Mouse (Mus musculus) lung, postnatal 0 days (tissue): Measurements from ENCODE around the gene Susd1. TPM values are rescaled to one million over a fixed set of nuclear protein-coding genes. Genes with fewer than 3 reads are reported as not detected.

Experiments used
- ATAC-seq: fragments of 200-750 bp; cut with Nextera tagmentation; 2 replicates; pipeline ENCODE4 v1.8.0; 2017; ENCODE audit warnings: moderate library complexity
- DNase-seq: peaks from one replicate; pipeline ENCODE4 v3.0.0-alpha.2; 2016; ENCODE audit warnings: low spot score
- H3K27ac ChIP-seq: fragments of 300-500 bp; sonication (generic); 2 replicates; pipeline ENCODE4 v1.5.1; 2014; ENCODE audit warnings: antibody characterized with exemption, mild to moderate bottlenecking, low read length, mixed read lengths
- H3K27me3 ChIP-seq: fragments of 300-500 bp; sonication (generic); replicated peaks from 2 replicates; pipeline ENCODE4 v1.6.1; 2014; ENCODE audit warnings: low read length, mixed read lengths; ENCODE audit not compliant: insufficient read depth
- H3K36me3 ChIP-seq: fragments of 300-500 bp; sonication (generic); 2 replicates; pipeline ENCODE4 v1.6.1; 2014; ENCODE audit warnings: low read length, mixed read lengths; ENCODE audit not compliant: insufficient read depth
- H3K4me1 ChIP-seq: fragments of 300-500 bp; sonication (generic); 2 replicates; pipeline ENCODE4 v1.6.1; 2014; ENCODE audit warnings: antibody characterized with exemption, low read depth, low read length, mixed read lengths; ENCODE audit not compliant: insufficient read depth
- H3K4me2 ChIP-seq: fragments of 300-500 bp; sonication (generic); replicated peaks from 2 replicates; pipeline ENCODE4 v1.6.1; 2014; ENCODE audit warnings: low read depth, mild to moderate bottlenecking, low read length, moderate library complexity, mixed read lengths
- H3K4me3 ChIP-seq: fragments of 300-500 bp; sonication (generic); 2 replicates; pipeline ENCODE4 v1.5.1; 2014; ENCODE audit warnings: low read depth, low read length
- H3K9ac ChIP-seq: fragments of 300-500 bp; sonication (generic); replicated peaks from 2 replicates; pipeline ENCODE4 v1.6.1; 2014; ENCODE audit warnings: low read depth, mild to moderate bottlenecking
- H3K9me3 ChIP-seq: fragments of 300-500 bp; sonication (generic); 2 replicates; pipeline ENCODE4 v1.6.1; 2016; ENCODE audit warnings: low read length, mixed read lengths
- CTCF ChIP-seq: IDR thresholded peaks from 2 replicates; pipeline ENCODE4 v1.5.1; 2016; ENCODE audit warnings: antibody characterized with exemption, mild to moderate bottlenecking
- EP300 ChIP-seq: IDR thresholded peaks from 2 replicates; pipeline ENCODE4 v1.6.1; 2016; ENCODE audit warnings: antibody characterized with exemption, mild to moderate bottlenecking, control low read depth
- WGBS: fragments of 180-500 bp; shearing (Covaris S2); extraction: QIAGEN DNeasy Blood & Tissue Kit; methylation state at CpG from one replicate; pipeline ENCODE4 v1.1.7; 2014; 5-methylcytosine and 5-hydroxymethylcytosine counted together
- polyA plus RNA-seq: library from polyadenylated mRNA; unstranded; fragments of >200 nt; fragmentation: Nextera tagmentation; extraction: Ambion mirVana; gene quantifications from 2 replicates; pipeline ENCODE4 v1.2.1, GENCODE M21; 2015

The Susd1 gene
- polyA plus RNA-seq, 1 experiment from 2014 or later: 1.6 TPM

GRCm38 (mm10) chr4:59388447-59389030 is 49.9 kb downstream of the Susd1 start:
- DNase-seq (peak; percentile 38), ATAC-seq (no peak; the same call in 1 of the 2 replicates)
- no peak overlapping the region for H3K9ac ChIP-seq
- H3K4me2 ChIP-seq: peak overlapping the region; percentile 20; the same call in 1 of the 2 replicates
- peak; percentile 48 for TF ChIP-seq CTCF
- TF ChIP-seq EP300: no peak
- H3K4me3 ChIP-seq: no peak overlapping the region
- WGBS: 33% methylated on average over 13 of the region's 13 CpGs
- H3K27ac ChIP-seq: 0 out of 2 replicates have a peak overlapping the region, but pooled peaks have one; percentile 23
- no peaks in the 10 kb centered on the region; the same call in 1 of the 2 replicates for H3K4me1 ChIP-seq
- H3K36me3 ChIP-seq: no peaks in the 10 kb centered on the region
- H3K27me3 ChIP-seq: no peaks in the 10 kb centered on the region
- no peaks in the 10 kb centered on the region for H3K9me3 ChIP-seq

- Histone ChIP-seq H3K27ac (peak overlapping the region; percentile 38; the same call in 1 of the 2 replicates), H3K4me2 (no peak overlapping the region), H3K36me3 (no peaks in the 10 kb centered on the region), H3K4me3 (no peak overlapping the region), H3K4me1 (no peaks in the 10 kb centered on the region; the same call in 1 of the 2 replicates), H3K27me3 (no peaks in the 10 kb centered on the region), H3K9ac (no peak overlapping the region), H3K9me3 (no peaks in the 10 kb centered on the region)
- WGBS: 36% methylated on average over 13 of the region's 13 CpGs
- DNase-seq (peak; percentile 59), ATAC-seq (peak; percentile 62)
- TF ChIP-seq CTCF (no peak), EP300 (peak; percentile 30)
These were observed 50.8 kb downstream of the Susd1 start for GRCm38 (mm10) chr4:59387387-59388210.

- Histone ChIP-seq H3K4me2 (no peak overlapping the region), H3K27me3 (no peaks in the 10 kb centered on the region), H3K9me3 (no peaks in the 10 kb centered on the region), H3K4me1 (peaks cover 4% of the 10 kb centered on the region; the same call in 1 of the 2 replicates), H3K36me3 (no peaks in the 10 kb centered on the region), H3K27ac (no peak overlapping the region), H3K4me3 (no peak overlapping the region), H3K9ac (no peak overlapping the region)
- peak; percentile 47 for ATAC-seq
- WGBS: 54% methylated on average over 10 of the region's 10 CpGs
- no peak for TF ChIP-seq CTCF
- TF ChIP-seq EP300: no peak
- DNase-seq: peak; percentile 78
These were observed 53.1 kb downstream of the Susd1 start for GRCm38 (mm10) chr4:59385254-59385895.

- no peaks in the 10 kb centered on the region for H3K36me3 ChIP-seq
- H3K4me3 ChIP-seq: no peak overlapping the region
- TF ChIP-seq EP300 (no peak), CTCF (no peak)
- ATAC-seq (no peak), DNase-seq (no peak)
- no peaks in the 10 kb centered on the region for H3K27me3 ChIP-seq
- H3K27ac ChIP-seq: no peak overlapping the region
- no peak overlapping the region for H3K9ac ChIP-seq
- WGBS: 73% methylated on average over 3 of the region's 3 CpGs
- no peaks in the 10 kb centered on the region for H3K9me3 ChIP-seq
- H3K4me2 ChIP-seq: no peak overlapping the region
- peaks cover 4% of the 10 kb centered on the region; the same call in 1 of the 2 replicates for H3K4me1 ChIP-seq
These were observed 54.6 kb downstream of the Susd1 start for GRCm38 (mm10) chr4:59383791-59384190.

GRCm38 (mm10) chr4:59382131-59382530 is 56.3 kb downstream of the Susd1 start:
- H3K4me2 ChIP-seq: peak overlapping the region; percentile 25; the same call in 1 of the 2 replicates
- DNase-seq (peak; percentile 48), ATAC-seq (peak; percentile 55)
- TF ChIP-seq EP300: no peak
- TF ChIP-seq CTCF: peak; percentile 47
- no peaks in the 10 kb centered on the region for H3K27me3 ChIP-seq
- peaks cover 4% of the 10 kb centered on the region; the same call in 1 of the 2 replicates for H3K4me1 ChIP-seq
- no peak overlapping the region for H3K4me3 ChIP-seq
- H3K27ac ChIP-seq: no peak overlapping the region
- no peak overlapping the region for H3K9ac ChIP-seq
- 34% methylated on average over 12 of the region's 12 CpGs for WGBS
- H3K36me3 ChIP-seq: no peaks in the 10 kb centered on the region
- H3K9me3 ChIP-seq: no peaks in the 10 kb centered on the region
